Mouse (Mus musculus) Patski (cell line): Measurements from ENCODE around the gene Tmem35b. TPM values are rescaled to one million over a fixed set of nuclear protein-coding genes. Genes with fewer than 3 reads are reported as not detected.
A peak's percentile ranks its signal among the peaks of the same experiment; 100 is the strongest.

Experiments used
- ATAC-seq: fragments of 100-300 bp; one replicate; pipeline ENCODE4 v1.8.0; 2021
- CTCF ChIA-PET: fragments of 350-600 bp; sonication (Branson Sonifier 250); formaldehyde crosslinking; loops from one replicate; lab custom pipeline; 2022; ENCODE audit warnings: inconsistent platforms; lab: Charles Lee
- POLR2A ChIA-PET: fragments of 350-600 bp; sonication (Branson Sonifier 250); formaldehyde crosslinking; loops from one replicate; lab custom pipeline; 2022; ENCODE audit warnings: antibody characterized with exemption, inconsistent platforms; lab: Charles Lee
- DNase-seq: peaks from one replicate; pipeline ENCODE4 v3.0.0-alpha.2; 2011; ENCODE audit warnings: low read depth, low spot score
- H3K27me3 ChIP-seq: fragments of 371-371 bp; one replicate; pipeline ENCODE4 v1.5.1; 2021
- CTCF ChIP-seq: fragments of 100-300 bp; IDR thresholded peaks from one replicate; pipeline ENCODE4 v1.5.1; 2021
- in situ Hi-C: fragments of 300-500 bp; cut with MboI; formaldehyde crosslinking; loops from 3 replicates; pipeline ENCODE4 v1.11.1; 2018; ENCODE audit warnings: low pct_unique_long_range_greater_than_20kb, mixed read lengths
- polyA plus RNA-seq: library from polyadenylated mRNA; unstranded; gene quantifications from one replicate; pipeline ENCODE4 v1.2.3, GENCODE M21; 2021

Tmem35b gene
- polyA plus RNA-seq, 1 experiment from 2014 or later, result 40.9 TPM

DNA sequence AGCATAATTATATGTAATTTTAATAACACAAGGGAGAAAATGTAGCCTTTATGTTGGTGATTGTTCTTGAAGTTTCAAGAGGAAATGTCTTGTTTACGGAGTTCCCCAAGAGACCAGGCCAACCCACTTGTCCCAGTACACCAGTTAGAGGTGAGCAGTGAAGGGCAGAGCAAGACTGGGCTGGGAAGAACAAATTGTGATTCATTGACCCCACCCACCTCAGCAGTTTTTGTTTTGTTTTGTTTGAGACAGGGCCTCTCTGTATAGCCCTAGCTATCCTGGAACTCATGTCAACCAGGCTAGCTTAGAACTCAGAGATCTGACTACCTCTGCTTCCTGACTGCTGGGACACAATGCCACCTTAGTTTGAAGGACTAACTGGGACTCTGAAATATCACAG lies 840 bp downstream of the Tmem35b start:
- H3K27me3 ChIP-seq, result no peaks in the 10 kb centered on the region
- in situ Hi-C loops, result loop anchor here (25.0 kb wide), 1 partner anchor 1463 kb away; no protein-coding TSS in a partner anchor
- no peak for TF ChIP-seq CTCF
- ATAC-seq (no peak), DNase-seq (no peak)
- ChIA-PET CTCF (no interaction called here), POLR2A (interaction anchor here (0.6 kb wide), 1 partner anchor 47 kb away, joined by 6 read pairs; no protein-coding TSS in a partner anchor)

- no peaks in the 10 kb centered on the region for H3K27me3 ChIP-seq
- POLR2A ChIA-PET, result no interaction called here
- DNase-seq (no peak), ATAC-seq (peak; percentile 86)
- TF ChIP-seq CTCF, result no peak
- in situ Hi-C loops, result no loop called here
- CTCF ChIA-PET, result no interaction called here
Measured at GRCm38 (mm10) chr4:127125834-127126463, 2.5 kb downstream of the Tmem35b start.

- CTCF ChIA-PET, result no interaction called here
- POLR2A ChIA-PET, result no interaction called here
Measured at GRCm38 (mm10) chr4:127134687-127135086, 11.2 kb downstream of the Tmem35b start.

DNA sequence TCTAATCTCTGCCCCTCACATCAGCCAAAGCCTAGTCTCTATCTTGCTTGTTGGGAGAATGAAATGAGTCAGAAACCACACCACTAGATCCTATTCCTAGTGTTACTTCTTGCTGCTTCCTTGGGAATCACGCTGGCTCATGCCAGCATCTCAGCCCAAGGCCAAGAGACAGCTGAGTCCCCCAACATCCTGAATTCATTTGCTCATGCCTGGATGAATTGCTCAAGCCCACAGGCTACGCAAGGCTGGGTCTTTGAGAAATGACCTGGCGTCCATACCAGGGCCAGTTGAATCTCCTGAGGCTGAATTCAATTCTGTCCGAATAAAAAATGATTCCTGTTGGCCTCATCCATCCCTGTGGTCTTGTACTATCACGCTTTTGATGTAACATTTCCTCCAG lies 14.1 kb downstream of the Tmem35b start:
- no peaks in the 10 kb centered on the region for H3K27me3 ChIP-seq
- POLR2A ChIA-PET, result no interaction called here
- CTCF ChIA-PET, result no interaction called here
- no peak for TF ChIP-seq CTCF
- ATAC-seq (no peak), DNase-seq (no peak)
- in situ Hi-C loops, result no loop called here

More at GRCm38 (mm10) chr4:127134687-127135086, 11.2 kb downstream of the Tmem35b start:
- H3K27me3 ChIP-seq, result no peaks in the 10 kb centered on the region
- no peak for TF ChIP-seq CTCF
- no peak for ATAC-seq
- DNase-seq, result no peak
- in situ Hi-C loops, result no loop called here

GRCm38 (mm10) chr4:127138486-127138885 lies 15.0 kb downstream of the Tmem35b start:
- DNase-seq (no peak), ATAC-seq (no peak)
- ChIA-PET POLR2A (no interaction called here), CTCF (no interaction called here)
- no peak for TF ChIP-seq CTCF
- H3K27me3 ChIP-seq, result no peaks in the 10 kb centered on the region
- in situ Hi-C loops, result no loop called here

DNA sequence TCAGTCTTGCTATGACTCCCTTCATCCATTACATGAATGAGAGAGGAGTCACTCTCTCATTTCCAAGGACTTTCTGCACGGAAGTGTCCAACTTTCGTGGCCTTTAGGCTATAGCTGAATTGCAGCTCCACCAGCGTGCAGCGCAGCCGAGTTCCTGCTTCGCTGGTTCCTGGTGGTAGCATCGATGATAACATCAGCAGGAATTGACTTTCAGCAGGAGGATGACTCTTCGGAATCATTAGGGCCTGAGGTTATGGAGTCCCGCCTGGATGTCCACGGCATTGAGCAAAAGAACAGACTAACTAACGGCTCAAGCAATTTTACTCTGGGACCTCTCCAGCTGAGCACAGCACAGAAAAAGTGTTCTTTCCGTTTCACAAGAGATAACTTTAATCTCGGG lies 26.5 kb downstream of the Tmem35b start:
- in situ Hi-C loops, result no loop called here
- ChIA-PET POLR2A (no interaction called here), CTCF (no interaction called here)
- DNase-seq (no peak), ATAC-seq (no peak)
- no peak for TF ChIP-seq CTCF
- peaks cover 3% of the 10 kb centered on the region for H3K27me3 ChIP-seq

GRCm38 (mm10) chr4:127153345-127153744 lies 29.9 kb downstream of the Tmem35b start:
- TF ChIP-seq CTCF, result no peak
- POLR2A ChIA-PET, result no interaction called here
- ATAC-seq, result no peak
- no peak for DNase-seq
- H3K27me3 ChIP-seq, result no peaks in the 10 kb centered on the region
- in situ Hi-C loops, result no loop called here
- CTCF ChIA-PET, result no interaction called here

GRCm38 (mm10) chr4:127155757-127156156 lies 32.3 kb downstream of the Tmem35b start:
- DNase-seq (no peak), ATAC-seq (no peak)
- in situ Hi-C loops, result no loop called here
- H3K27me3 ChIP-seq, result no peaks in the 10 kb centered on the region
- no peak for TF ChIP-seq CTCF
- CTCF ChIA-PET, result no interaction called here
- POLR2A ChIA-PET, result no interaction called here

DNA sequence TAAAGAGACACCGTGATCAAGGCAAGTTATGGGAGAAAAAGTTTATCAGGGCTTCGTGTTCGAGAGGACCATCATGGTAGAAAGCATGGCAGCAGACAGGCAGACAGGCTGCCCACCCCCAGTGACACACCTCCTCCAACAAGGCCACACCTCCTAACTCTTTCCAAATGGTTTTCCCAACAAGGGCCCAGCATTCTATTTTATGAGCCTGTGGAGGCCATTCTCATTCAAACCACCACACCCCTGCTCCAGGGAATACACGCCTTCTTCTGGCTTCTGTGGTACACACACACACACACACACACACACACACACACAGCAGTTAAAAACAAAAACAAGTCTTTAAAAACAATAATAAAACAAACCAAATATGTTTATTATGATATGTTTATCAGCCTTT lies 34.3 kb downstream of the Tmem35b start:
- POLR2A ChIA-PET, result no interaction called here
- CTCF ChIA-PET, result no interaction called here
- no peak for DNase-seq
- no peak for TF ChIP-seq CTCF
- ATAC-seq, result no peak
- in situ Hi-C loops, result no loop called here
- no peaks in the 10 kb centered on the region for H3K27me3 ChIP-seq

DNA sequence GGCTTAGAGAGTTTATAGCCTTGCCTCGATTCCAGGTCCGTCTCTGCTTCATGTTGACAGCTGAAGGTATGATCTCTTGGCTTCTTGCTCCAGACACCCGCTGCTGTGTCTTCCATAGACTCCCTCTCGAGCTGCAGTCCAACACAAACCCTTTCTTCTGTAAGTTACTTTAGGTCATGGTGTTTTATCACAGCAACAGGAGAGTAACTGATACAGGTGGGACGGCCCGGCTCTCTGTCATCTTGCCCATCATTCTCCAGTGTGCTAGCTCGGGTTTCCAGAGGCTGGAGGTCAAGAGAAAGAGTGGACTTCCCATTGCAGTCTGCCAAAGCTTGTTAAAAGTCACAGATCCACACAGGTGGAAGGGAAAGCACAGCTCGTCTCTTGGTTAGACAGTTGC lies 40.4 kb downstream of the Tmem35b start:
- peaks cover 16% of the 10 kb centered on the region for H3K27me3 ChIP-seq
- in situ Hi-C loops, result no loop called here
- ChIA-PET POLR2A (no interaction called here), CTCF (interaction anchor here (0.9 kb wide), 1 partner anchor 72 kb away, joined by 3 read pairs; no protein-coding TSS in a partner anchor)
- no peak for TF ChIP-seq CTCF
- DNase-seq (no peak), ATAC-seq (no peak)

DNA sequence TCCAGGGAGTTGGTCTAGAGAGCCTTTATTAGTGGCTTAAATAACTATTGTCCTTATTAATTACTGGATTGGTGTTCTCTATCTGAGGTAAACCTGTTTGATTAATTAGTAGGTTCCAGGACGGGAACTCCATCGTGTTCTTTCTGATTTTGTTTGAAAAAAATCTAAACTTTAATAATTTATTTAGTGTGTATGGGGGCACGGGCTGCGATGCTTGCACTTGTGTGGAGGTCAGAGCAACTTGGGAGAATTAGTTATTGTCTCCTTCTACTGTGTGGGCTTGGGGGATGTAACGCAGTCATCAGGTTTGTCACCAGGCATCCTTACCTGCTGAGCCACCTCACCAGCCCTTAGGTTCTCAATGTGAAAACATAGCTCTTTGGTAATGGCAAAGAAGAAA lies 43.6 kb downstream of the Tmem35b start:
- ChIA-PET CTCF (no interaction called here), POLR2A (no interaction called here)
- in situ Hi-C loops, result no loop called here
- ATAC-seq (no peak), DNase-seq (no peak)
- no peak for TF ChIP-seq CTCF
- peaks cover 25% of the 10 kb centered on the region for H3K27me3 ChIP-seq

- in situ Hi-C loops, result no loop called here
- ChIA-PET POLR2A (no interaction called here), CTCF (no interaction called here)
- ATAC-seq (no peak), DNase-seq (no peak)
- peaks cover 25% of the 10 kb centered on the region for H3K27me3 ChIP-seq
- TF ChIP-seq CTCF, result no peak
Measured at GRCm38 (mm10) chr4:127167731-127168130, 44.2 kb downstream of the Tmem35b start.
